Mouse (Mus musculus) bone marrow macrophage, adult 2 months (primary cell): Measurements from ENCODE around the gene Dlgap1.

Experiments used
- CTCF ChIP-seq: IDR thresholded peaks from 2 replicates; pipeline ENCODE4 v1.5.1; 2012; ENCODE audit warnings: low read depth, mild to moderate bottlenecking, low read length, moderate library complexity
- POLR2A ChIP-seq: IDR thresholded peaks from 2 replicates; pipeline ENCODE4 v1.6.1; 2012; ENCODE audit warnings: mild to moderate bottlenecking, low read depth, low read length, borderline replicate concordance

DNA sequence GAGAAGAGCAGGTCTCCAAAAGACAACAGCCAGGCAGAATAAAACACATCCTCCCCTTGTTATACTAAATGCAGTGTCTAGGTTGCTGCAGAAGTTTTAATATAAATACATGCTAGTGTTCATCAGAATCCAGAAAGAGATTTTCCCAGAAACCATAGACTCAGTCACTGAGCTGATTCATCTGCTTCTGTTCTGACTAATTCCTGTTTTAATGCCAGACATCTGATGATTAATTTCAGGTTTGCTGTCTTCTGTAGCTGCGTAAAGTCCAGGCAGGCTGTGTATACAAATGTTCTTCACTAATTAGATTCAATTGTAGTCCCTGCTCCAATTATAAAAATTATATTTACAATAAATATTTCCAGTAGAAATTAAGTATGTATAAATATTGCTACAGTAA is 419.6 kb downstream of the Dlgap1 start:
- TF ChIP-seq POLR2A (no peak), CTCF (no peak)
